Mouse (Mus musculus) monocyte, adult 5-6 weeks (primary cell): Measurements from ENCODE around the gene Zdhhc12. TPM values are rescaled to one million over a fixed set of nuclear protein-coding genes. Genes with fewer than 3 reads are reported as not detected.

Experiments used
- ATAC-seq: fragments of 153-309, 156-312 bp; replicated peaks from 2 replicates; pipeline ENCODE4 v1.8.0; 2017; ENCODE audit warnings: mild to moderate bottlenecking; ENCODE audit not compliant: low TSS enrichment, insufficient number of reproducible peaks, severe bottlenecking, poor library complexity, low FRiP score
- total RNA-seq: library from RNA; stranded (forward); fragments of 200-1000, 200-491, 200-594 nt; gene quantifications from 3 replicates; pipeline ENCODE4 v1.2.3, GENCODE M21; 2017

Zdhhc12 gene
- total RNA-seq, 1 experiment from 2014 or later = 7.1 TPM

DNA sequence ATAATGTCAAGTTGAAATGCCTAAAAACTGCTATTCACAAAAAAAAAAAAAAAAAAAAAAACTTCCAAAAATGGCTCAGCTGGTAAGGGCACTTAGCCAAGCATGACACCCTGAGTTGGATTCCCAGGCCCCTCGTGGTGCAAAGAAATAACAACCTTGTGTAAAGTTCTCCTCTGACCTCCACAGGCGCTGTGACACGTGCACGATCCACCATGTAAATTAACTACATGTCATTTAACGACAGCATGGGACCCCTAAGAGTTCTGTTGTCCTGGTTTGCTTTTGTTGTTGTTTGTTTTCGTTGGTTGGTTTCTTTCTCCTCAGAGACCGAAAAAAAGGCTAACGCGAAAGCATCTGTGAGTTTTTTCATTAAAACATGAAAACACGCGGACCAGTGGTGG lies 45.3 kb downstream of the Zdhhc12 start:
- ATAC-seq = no peak

DNA sequence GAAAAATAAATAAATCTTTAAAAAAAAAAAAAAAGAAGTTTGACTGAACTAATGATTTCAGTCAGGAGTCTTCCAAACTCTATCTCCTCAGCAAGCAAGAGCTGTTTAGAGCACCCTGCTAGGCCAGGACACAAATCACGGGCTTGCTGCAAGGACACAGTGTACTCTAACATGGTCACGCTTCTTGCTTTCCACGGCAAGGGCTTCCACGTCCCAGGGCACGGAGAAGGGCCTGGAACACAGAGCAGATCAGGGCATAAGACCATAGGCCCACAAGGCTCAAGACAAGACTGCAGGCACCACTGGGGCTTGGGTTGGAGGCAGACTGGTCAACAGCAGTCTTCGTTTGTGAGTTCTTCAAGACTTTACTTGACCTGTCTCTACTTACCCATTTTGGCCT lies 46.3 kb downstream of the Zdhhc12 start:
- no peak for ATAC-seq

DNA sequence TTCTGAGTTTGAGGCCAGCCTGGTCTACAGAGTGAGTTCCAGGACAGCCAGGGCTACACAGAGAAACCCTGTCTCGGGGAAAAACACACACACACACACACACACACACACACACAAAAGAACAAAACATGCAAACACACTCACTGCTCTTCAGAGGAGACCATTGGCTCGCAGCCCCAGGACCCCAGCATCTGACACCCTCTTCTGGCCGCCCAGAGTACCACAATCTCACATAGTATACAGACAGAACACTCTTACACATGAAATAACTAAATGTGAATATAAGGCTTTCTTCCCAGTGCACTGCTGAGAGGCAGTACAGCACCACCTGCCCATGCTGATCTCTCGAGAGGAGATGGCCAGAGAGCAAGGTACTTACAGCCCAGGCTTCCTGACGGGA lies 48.9 kb downstream of the Zdhhc12 start:
- no peak for ATAC-seq

DNA sequence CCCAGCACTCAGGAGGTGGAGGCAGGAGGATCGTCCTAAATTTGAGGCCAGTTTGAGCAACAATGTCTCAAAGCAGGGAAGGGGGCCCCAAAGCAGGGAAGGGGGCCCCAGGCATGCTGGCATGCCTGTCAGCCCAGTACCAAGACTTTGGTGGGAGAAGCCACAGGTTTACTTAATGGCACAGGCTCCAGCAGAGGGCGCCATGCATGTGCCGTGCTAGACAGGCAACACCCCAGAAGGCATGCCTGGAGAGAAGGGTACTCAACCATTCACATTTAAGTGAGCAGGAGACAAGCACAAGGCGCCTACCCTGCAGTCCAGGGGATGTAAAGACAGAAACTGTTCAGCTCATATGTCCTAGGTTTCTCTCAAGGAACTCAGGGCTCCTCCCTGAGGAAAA lies 51.0 kb downstream of the Zdhhc12 start:
- peak; percentile 70 for ATAC-seq

Other genes with a start within 250 kb of the Zdhhc12 start
- 1.2 to 9.8 TPM (median 3.1 TPM) in 3 replicates for gene Cercam, start 224.5 kb downstream of the Zdhhc12 start, total RNA-seq
- 76.9 to 105 TPM (median 89.7 TPM) in 3 replicates for gene Odf2, start 204.4 kb downstream of the Zdhhc12 start, total RNA-seq
- gene Gle1, start 158.2 kb downstream of the Zdhhc12 start, total RNA-seq = 62.8 to 92.3 TPM (median 86.3 TPM) in 3 replicates
- gene Sptan1, start 128.1 kb downstream of the Zdhhc12 start, total RNA-seq = 296 to 354 TPM (median 326 TPM) in 3 replicates
- not detected in 3 replicates for gene Wdr34, start 44.8 kb downstream of the Zdhhc12 start, total RNA-seq
- 427 to 462 TPM (median 441 TPM) in 3 replicates for gene Set, start 36.3 kb downstream of the Zdhhc12 start, total RNA-seq
- 0.38 to 1.1 TPM (median 0.39 TPM) in 3 replicates for gene Pkn3, start 16.0 kb downstream of the Zdhhc12 start, total RNA-seq
- gene Zer1, start 30.9 kb upstream of the Zdhhc12 start, total RNA-seq = 10.0 to 26.5 TPM (median 12.6 TPM) in 3 replicates
- 33.8 to 54.8 TPM (median 52.4 TPM) in 3 replicates for gene Tbc1d13, start 40.1 kb upstream of the Zdhhc12 start, total RNA-seq
- 2.9 to 7.7 TPM (median 3.3 TPM) in 3 replicates for gene Endog, start 77.8 kb upstream of the Zdhhc12 start, total RNA-seq
- gene Spout1, start 84.8 kb upstream of the Zdhhc12 start, total RNA-seq = 5.2 to 12.6 TPM (median 8.4 TPM) in 3 replicates
- gene Kyat1, start 112.2 kb upstream of the Zdhhc12 start, total RNA-seq = 1.2 to 4.5 TPM (median 2.9 TPM) in 3 replicates
- gene Lrrc8a, start 144.1 kb upstream of the Zdhhc12 start, total RNA-seq = 8.1 to 13.5 TPM (median 9.8 TPM) in 3 replicates
- 1.8 to 2.0 TPM in 2 of 3 replicates, not detected in the other for gene Gm28035, start 146.9 kb upstream of the Zdhhc12 start, total RNA-seq
- gene Phyhd1, start 172.6 kb upstream of the Zdhhc12 start, total RNA-seq = 1.2 to 4.2 TPM (median 1.2 TPM) in 3 replicates
- not detected in 3 replicates for gene Gm28038, start 187.4 kb upstream of the Zdhhc12 start, total RNA-seq
- gene Dolk, start 192.7 kb upstream of the Zdhhc12 start, total RNA-seq = 9.3 to 14.3 TPM (median 11.0 TPM) in 3 replicates
- gene Nup188, start 192.7 kb upstream of the Zdhhc12 start, total RNA-seq = 13.8 to 16.5 TPM (median 16.0 TPM) in 3 replicates